Mouse (Mus musculus) kidney, embryonic 14.5 days (tissue): Measurements from ENCODE around the gene Grm4. TPM values are rescaled to one million over a fixed set of nuclear protein-coding genes. Genes with fewer than 3 reads are reported as not detected.

ENCODE experiments used
- ATAC-seq: fragments of 200-750 bp; cut with Nextera tagmentation; 2 replicates; pipeline ENCODE4 v1.8.0; 2017; ENCODE audit warnings: moderate number of reproducible peaks, mild to moderate bottlenecking, moderate TSS enrichment, moderate library complexity; ENCODE audit not compliant: low FRiP score, low TSS enrichment
- H3K27ac ChIP-seq: fragments of 300-500 bp; sonication (generic); 2 replicates; pipeline ENCODE4 v1.5.1; 2014; ENCODE audit warnings: low read depth, mild to moderate bottlenecking, low read length, moderate library complexity, mixed read lengths
- H3K27me3 ChIP-seq: fragments of 300-500 bp; sonication (generic); 2 replicates; pipeline ENCODE4 v1.6.1; 2014; ENCODE audit warnings: mild to moderate bottlenecking, low read length; ENCODE audit not compliant: control insufficient read depth, insufficient read depth
- H3K36me3 ChIP-seq: fragments of 300-500 bp; sonication (generic); 2 replicates; pipeline ENCODE4 v1.6.1; 2014; ENCODE audit warnings: low read length, mixed read lengths; ENCODE audit not compliant: control insufficient read depth, insufficient read depth
- H3K4me1 ChIP-seq: fragments of 300-500 bp; sonication (generic); 2 replicates; pipeline ENCODE4 v1.6.1; 2014; ENCODE audit warnings: low read length, mixed read lengths; ENCODE audit not compliant: control insufficient read depth, insufficient read depth
- H3K4me2 ChIP-seq: fragments of 300-500 bp; sonication (generic); replicated peaks from 2 replicates; pipeline ENCODE4 v1.6.1; 2014; ENCODE audit warnings: low read depth, mild to moderate bottlenecking, low read length
- H3K4me3 ChIP-seq: fragments of 300-500 bp; sonication (generic); 2 replicates; pipeline ENCODE4 v1.5.1; 2014; ENCODE audit warnings: mild to moderate bottlenecking, low read length
- H3K9ac ChIP-seq: fragments of 300-500 bp; sonication (generic); 2 replicates; pipeline ENCODE4 v1.6.1; 2014; ENCODE audit warnings: low read depth, mild to moderate bottlenecking, low read length, moderate library complexity
- H3K9me3 ChIP-seq: fragments of 300-500 bp; sonication (generic); 2 replicates; pipeline ENCODE4 v1.6.1; 2016; ENCODE audit warnings: low read length; ENCODE audit not compliant: control insufficient read depth
- WGBS: fragments of 180-500 bp; shearing (Covaris S2); extraction: QIAGEN DNeasy Blood & Tissue Kit; methylation state at CpG from one replicate; pipeline ENCODE4 v1.1.7; 2014; 5-methylcytosine and 5-hydroxymethylcytosine counted together
- polyA plus RNA-seq: library from polyadenylated mRNA; unstranded; fragments of >200 nt; fragmentation: Nextera tagmentation; extraction: Ambion mirVana; gene quantifications from 2 replicates; pipeline ENCODE4 v1.2.1, GENCODE M21; 2014

The Grm4 gene
- polyA plus RNA-seq, 1 experiment from 2014 or later = 1.6 TPM

DNA sequence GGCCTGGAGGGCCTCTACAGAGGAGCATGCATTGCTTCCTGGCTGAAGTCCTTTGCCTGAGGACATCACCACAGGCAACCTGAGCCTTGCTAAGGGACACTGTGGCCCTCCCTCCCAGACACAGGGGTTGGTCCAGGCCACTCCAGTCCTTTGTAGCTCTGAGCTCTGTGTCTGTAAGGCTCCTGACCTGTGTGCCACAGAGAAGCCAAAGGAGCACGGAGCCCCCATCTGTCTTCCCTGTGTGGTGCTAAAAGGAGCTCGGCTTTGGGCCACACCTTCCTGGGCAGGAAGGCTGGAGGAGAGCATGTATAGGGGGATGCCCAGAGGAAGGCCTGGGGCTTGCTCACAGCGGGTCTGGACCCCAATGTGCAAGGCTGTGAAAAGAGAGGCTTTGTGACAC, 20.8 kb upstream of the Grm4 start:
- H3K27ac ChIP-seq = no peak overlapping the region
- H3K4me2 ChIP-seq = no peak overlapping the region
- no peaks in the 10 kb centered on the region for H3K4me1 ChIP-seq
- 69% methylated on average over 3 of the region's 3 CpGs for WGBS
- no peaks in the 10 kb centered on the region for H3K36me3 ChIP-seq
- no peaks in the 10 kb centered on the region for H3K27me3 ChIP-seq
- ATAC-seq = no peak
- H3K9me3 ChIP-seq = no peaks in the 10 kb centered on the region
- no peak overlapping the region for H3K4me3 ChIP-seq
- no peak overlapping the region for H3K9ac ChIP-seq

GRCm38 (mm10) chr17:27541261-27541660, 20.1 kb upstream of the Grm4 start:
- no peak for ATAC-seq
- H3K4me3 ChIP-seq = no peak overlapping the region
- H3K9ac ChIP-seq = no peak overlapping the region
- H3K4me1 ChIP-seq = no peaks in the 10 kb centered on the region
- no peaks in the 10 kb centered on the region for H3K9me3 ChIP-seq
- WGBS = 55% methylated on average over 2 of the region's 2 CpGs
- H3K27me3 ChIP-seq = no peaks in the 10 kb centered on the region
- H3K4me2 ChIP-seq = no peak overlapping the region
- H3K27ac ChIP-seq = no peak overlapping the region
- H3K36me3 ChIP-seq = no peaks in the 10 kb centered on the region

DNA sequence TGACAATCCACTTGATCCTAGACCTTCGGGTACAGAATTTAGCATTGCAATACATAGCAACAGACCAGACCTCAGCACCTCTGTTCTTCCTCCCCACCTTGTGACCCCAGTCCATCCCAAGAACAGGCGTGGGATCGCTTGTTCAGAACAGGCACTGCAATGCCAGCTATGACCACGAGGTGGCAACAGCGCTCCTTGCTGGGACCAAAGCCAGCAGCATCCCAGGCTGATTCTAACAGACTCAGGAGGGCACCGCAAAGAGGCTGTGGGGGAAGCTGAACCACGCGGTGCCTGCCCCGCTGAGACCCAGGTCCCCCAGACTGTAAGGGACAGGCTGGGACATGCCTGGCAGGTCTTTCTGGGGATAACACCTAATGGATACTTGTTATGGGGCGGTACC, 13.5 kb upstream of the Grm4 start:
- Histone ChIP-seq H3K4me1 (no peaks in the 10 kb centered on the region), H3K27me3 (no peaks in the 10 kb centered on the region), H3K36me3 (no peaks in the 10 kb centered on the region), H3K4me2 (no peak overlapping the region), H3K9ac (no peak overlapping the region), H3K4me3 (no peak overlapping the region), H3K27ac (no peak overlapping the region), H3K9me3 (no peaks in the 10 kb centered on the region)
- peak; percentile 68 for ATAC-seq
- WGBS = 4% methylated on average over 10 of the region's 10 CpGs

GRCm38 (mm10) chr17:27533354-27533753, 12.2 kb upstream of the Grm4 start:
- WGBS = 89% methylated on average over 3 of the region's 3 CpGs
- no peak overlapping the region for H3K27ac ChIP-seq
- H3K36me3 ChIP-seq = no peaks in the 10 kb centered on the region
- no peak for ATAC-seq
- H3K9ac ChIP-seq = no peak overlapping the region
- H3K4me1 ChIP-seq = no peaks in the 10 kb centered on the region
- H3K4me3 ChIP-seq = no peak overlapping the region
- no peaks in the 10 kb centered on the region for H3K27me3 ChIP-seq
- no peaks in the 10 kb centered on the region for H3K9me3 ChIP-seq
- no peak overlapping the region for H3K4me2 ChIP-seq

GRCm38 (mm10) chr17:27532095-27532494, 10.9 kb upstream of the Grm4 start:
- Histone ChIP-seq H3K9ac (no peak overlapping the region), H3K4me3 (no peak overlapping the region), H3K36me3 (no peaks in the 10 kb centered on the region), H3K4me1 (no peaks in the 10 kb centered on the region), H3K27me3 (no peaks in the 10 kb centered on the region), H3K9me3 (no peaks in the 10 kb centered on the region), H3K27ac (no peak overlapping the region), H3K4me2 (no peak overlapping the region)
- 86% methylated on average over 8 of the region's 8 CpGs for WGBS
- no peak for ATAC-seq

DNA sequence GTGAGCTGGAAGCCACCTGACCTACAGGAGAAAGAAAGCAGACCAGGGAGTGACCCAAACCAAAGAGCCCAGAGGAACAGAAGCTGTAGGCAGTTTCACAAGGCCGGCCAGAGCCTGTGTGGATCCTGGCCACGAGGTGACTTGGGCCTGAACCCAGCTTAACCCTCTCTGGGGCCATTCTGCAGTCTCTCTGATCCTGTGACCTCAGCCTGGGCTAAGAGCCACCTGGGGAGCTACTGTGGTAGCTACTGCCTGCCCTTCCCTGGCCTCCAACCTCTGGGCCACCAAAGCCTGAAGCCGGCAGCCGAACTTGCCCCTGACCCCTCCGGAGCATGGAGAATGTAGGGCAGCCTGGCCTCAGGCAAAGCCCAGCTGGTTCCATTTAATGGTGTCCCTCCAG, 7.6 kb upstream of the Grm4 start:
- WGBS = 61% methylated on average over 5 of the region's 5 CpGs

DNA sequence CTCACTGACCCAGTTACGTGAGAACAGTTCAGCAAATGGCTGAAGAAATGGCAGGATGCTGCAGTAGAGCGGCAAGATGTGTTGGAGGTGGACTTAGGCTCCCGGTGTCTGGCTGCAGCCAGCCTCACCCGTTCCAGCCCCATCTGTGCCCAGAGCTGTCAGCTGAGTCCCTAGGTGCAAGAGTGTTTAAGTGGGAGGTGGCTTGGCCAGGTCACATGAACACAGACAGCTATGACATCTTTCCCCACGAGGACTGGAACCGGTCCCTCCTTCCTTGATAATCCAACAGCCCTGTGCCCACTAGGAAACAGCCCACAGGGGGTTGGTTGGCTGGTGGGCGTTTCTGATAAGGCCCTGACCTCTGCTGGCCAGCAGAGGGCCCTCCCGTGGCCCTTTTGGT, 6.8 kb upstream of the Grm4 start:
- H3K27ac ChIP-seq = no peak overlapping the region
- 25% methylated on average over 8 of the region's 8 CpGs for WGBS
- no peaks in the 10 kb centered on the region for H3K4me1 ChIP-seq
- H3K27me3 ChIP-seq = no peaks in the 10 kb centered on the region
- no peak overlapping the region for H3K4me3 ChIP-seq
- H3K4me2 ChIP-seq = no peak overlapping the region
- H3K9me3 ChIP-seq = 0 out of 2 replicates have a peak, but pooled peaks cover 5% of the 10 kb centered on the region
- ATAC-seq = no peak
- H3K9ac ChIP-seq = no peak overlapping the region
- H3K36me3 ChIP-seq = no peaks in the 10 kb centered on the region

More for the DNA sequence above, 7.6 kb upstream of the Grm4 start:
- no peak overlapping the region for H3K4me3 ChIP-seq
- no peaks in the 10 kb centered on the region for H3K4me1 ChIP-seq
- no peaks in the 10 kb centered on the region for H3K27me3 ChIP-seq
- H3K27ac ChIP-seq = no peak overlapping the region
- no peak for ATAC-seq
- no peaks in the 10 kb centered on the region for H3K36me3 ChIP-seq
- H3K4me2 ChIP-seq = no peak overlapping the region
- no peak overlapping the region for H3K9ac ChIP-seq
- 0 out of 2 replicates have a peak, but pooled peaks cover 5% of the 10 kb centered on the region for H3K9me3 ChIP-seq

GRCm38 (mm10) chr17:27527188-27527587, 6.0 kb upstream of the Grm4 start:
- 77% methylated on average over 6 of the region's 6 CpGs for WGBS
- no peaks in the 10 kb centered on the region for H3K36me3 ChIP-seq

GRCm38 (mm10) chr17:27523121-27523520, 1.9 kb upstream of the Grm4 start:
- Histone ChIP-seq H3K27me3 (peaks cover 14% of the 10 kb centered on the region), H3K9me3 (0 out of 2 replicates have a peak, but pooled peaks cover 5% of the 10 kb centered on the region), H3K27ac (no peak overlapping the region), H3K36me3 (no peaks in the 10 kb centered on the region), H3K4me2 (no peak overlapping the region), H3K4me3 (no peak overlapping the region), H3K9ac (no peak overlapping the region), H3K4me1 (no peaks in the 10 kb centered on the region)
- WGBS = 57% methylated on average over 7 of the region's 7 CpGs
- no peak for ATAC-seq

More at GRCm38 (mm10) chr17:27527188-27527587, 6.0 kb upstream of the Grm4 start:
- Histone ChIP-seq H3K27me3 (no peaks in the 10 kb centered on the region), H3K4me1 (no peaks in the 10 kb centered on the region), H3K27ac (no peak overlapping the region), H3K9ac (no peak overlapping the region), H3K4me3 (no peak overlapping the region), H3K9me3 (0 out of 2 replicates have a peak, but pooled peaks cover 5% of the 10 kb centered on the region), H3K4me2 (no peak overlapping the region)
- ATAC-seq = no peak
